Mouse (Mus musculus) brain, embryonic 14.5 days (tissue): ENCODE data around the gene Slco1c1.

ENCODE experiments used
- CTCF ChIP-seq: fragments of 200-500 bp; IDR thresholded peaks from 2 replicates; pipeline ENCODE4 v1.5.1; 2012; ENCODE audit warnings: inconsistent platforms, mild to moderate bottlenecking, moderate library complexity, borderline replicate concordance; ENCODE audit not compliant: insufficient read depth, insufficient read length; ENCODE audit errors: extremely low read depth
- POLR2A ChIP-seq: fragments of 200-500 bp; IDR thresholded peaks from 2 replicates; pipeline ENCODE4 v1.6.1; 2012; ENCODE audit warnings: mild to moderate bottlenecking, inconsistent platforms, borderline replicate concordance; ENCODE audit not compliant: poor library complexity, insufficient read depth, insufficient read length, severe bottlenecking; ENCODE audit errors: extremely low read depth

DNA sequence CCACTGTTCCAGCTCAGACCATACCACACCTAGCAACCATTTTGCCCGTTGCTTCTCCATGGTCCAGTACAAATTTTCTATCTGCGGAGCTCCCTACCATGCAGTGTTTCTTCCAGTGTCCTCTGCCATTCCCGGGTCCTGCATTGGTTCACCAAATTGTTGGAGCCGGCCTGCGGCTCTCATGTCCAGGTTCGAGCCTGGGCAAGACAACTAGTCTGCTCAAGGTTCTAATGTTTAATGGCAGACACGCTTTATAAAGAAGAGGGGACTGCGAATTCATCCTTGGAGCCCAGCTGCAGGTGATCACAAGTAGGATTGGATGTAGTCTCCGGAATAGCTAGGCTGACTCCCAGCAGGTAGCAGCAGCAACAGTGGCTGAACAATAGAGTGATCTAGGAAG, 76.8 kb downstream of the Slco1c1 start:
- TF ChIP-seq CTCF = no peak
- no peak for TF ChIP-seq POLR2A
